Mouse (Mus musculus): Measurements from ENCODE around the gene Mas1. TPM values are rescaled to one million over a fixed set of nuclear protein-coding genes. Genes with fewer than 3 reads are reported as not detected.

Gene Mas1
- polyA plus RNA-seq, 1 experiment, result not detected

DNA sequence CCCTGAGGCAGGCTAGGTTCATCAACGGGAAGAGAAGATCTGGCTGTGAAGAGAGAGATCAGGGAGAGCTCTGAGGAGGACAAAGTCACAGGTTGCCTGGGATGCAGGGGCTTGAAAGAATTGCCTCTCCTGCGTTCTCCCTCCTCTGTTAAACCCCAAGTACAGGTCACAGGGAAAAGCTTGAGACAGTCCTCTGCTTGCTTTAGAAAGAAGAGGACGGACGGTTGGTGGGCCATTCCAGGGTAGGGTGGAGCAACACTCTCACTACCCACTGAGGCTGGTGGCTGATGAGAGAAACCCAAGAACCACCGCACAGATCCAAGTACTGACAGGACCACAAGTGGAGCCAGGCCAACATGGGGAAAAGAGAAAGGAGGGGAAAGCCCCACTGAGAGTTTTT lies 7.8 kb upstream of the Mas1 start, which contains the start of gene Mrgprh:
Mrgprh (plus strand) TSS at position 301 of the 400 bp plus-strand sequence.
- Histone ChIP-seq H3K36me3 (replicated peaks; ENCODE audit: low read length) (no peaks in the 10 kb centered on the region), H3K27me3 (replicated peaks) (peaks cover 10% of the 10 kb centered on the region), H3K9me3 (no peaks in the 10 kb centered on the region), H3K4me1 (peaks cover 88% of the 10 kb centered on the region), H3K4me3 (replicated peaks) (peak within 1 kb of the TSS; percentile 42)
- TF ChIP-seq FLI1 (IDR thresholded peaks at IDR 0.05; ENCODE audit: low read length) (no peak), GATA1 (IDR thresholded peaks at IDR 0.05; ENCODE audit: borderline replicate concordance, low read length) (no peak)

DNA sequence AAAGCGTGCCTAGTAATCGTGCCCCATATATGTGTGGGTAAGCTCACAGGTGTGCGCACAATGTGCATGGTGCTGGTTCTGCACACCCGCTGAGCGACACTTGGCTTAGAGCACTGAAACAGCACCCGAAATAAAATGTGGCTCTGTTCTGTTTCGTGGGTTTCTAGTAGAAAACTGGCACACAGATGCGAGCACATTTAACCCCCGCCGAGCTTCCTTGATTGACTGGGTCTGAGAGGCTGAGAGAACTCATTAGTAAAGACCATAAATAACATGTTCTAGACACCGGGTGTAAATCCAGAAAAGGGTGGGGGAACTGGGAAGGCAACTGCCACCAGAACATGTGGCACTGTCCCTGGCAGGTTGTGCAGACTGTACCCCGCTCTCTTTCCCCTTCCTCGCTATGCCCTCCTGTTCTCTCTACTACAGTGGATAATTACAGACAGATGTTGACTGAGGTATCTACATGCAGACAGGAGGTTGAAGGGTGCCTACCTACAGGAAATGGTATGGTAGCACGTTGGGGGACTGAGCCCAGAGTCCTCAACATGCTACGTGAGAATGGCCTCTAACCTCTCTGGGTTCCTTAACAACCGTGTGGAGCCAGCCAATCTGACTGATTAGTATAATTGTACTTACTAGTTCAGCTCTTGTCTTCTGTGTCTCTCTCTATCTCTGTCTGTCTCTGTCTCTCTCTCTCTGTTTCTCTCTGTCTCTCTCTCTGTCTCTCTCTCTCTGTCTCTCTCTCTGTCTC lies 4.5 kb upstream of the Mas1 start:
- peaks cover 85% of the 10 kb centered on the region for H3K4me1 ChIP-seq
- peaks cover 10% of the 10 kb centered on the region for H3K27me3 ChIP-seq (replicated peaks)
- TF ChIP-seq GATA1 (IDR thresholded peaks at IDR 0.05; ENCODE audit: borderline replicate concordance, low read length) (no peak), FLI1 (IDR thresholded peaks at IDR 0.05; ENCODE audit: low read length) (no peak)

DNA sequence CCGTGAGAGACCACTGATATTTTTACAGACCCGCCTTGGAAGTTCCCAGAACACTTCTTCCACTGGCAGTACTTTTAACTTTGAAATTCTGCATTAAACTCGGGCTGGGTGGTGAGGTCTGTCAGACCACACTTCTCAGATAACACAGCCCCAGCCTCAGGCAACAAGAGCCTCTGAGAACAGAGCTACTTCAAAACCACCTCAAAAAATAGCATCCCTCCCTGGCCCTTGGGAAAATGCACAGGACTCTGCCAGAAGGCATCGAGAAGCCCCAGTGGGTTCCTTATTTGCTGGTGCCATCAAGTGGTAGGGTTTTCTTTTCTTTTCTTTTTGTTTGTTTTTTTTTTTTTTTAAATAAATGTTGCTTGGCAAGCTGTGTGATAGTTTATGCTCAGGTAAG lies 697 bp upstream of the Mas1 start:
- Histone ChIP-seq H3K4me3 (replicated peaks) (peak overlapping the region; percentile 28), H3K27me3 (replicated peaks) (peaks cover 10% of the 10 kb centered on the region), H3K36me3 (replicated peaks; ENCODE audit: low read length) (no peaks in the 10 kb centered on the region), H3K9me3 (no peaks in the 10 kb centered on the region), H3K4me1 (peaks cover 64% of the 10 kb centered on the region)
- TF ChIP-seq GATA1 (IDR thresholded peaks at IDR 0.05; ENCODE audit: borderline replicate concordance, low read length) (no peak), FLI1 (IDR thresholded peaks at IDR 0.05; ENCODE audit: low read length) (no peak)

More for the DNA sequence above, 4.5 kb upstream of the Mas1 start:
- H3K9me3 ChIP-seq, result no peaks in the 10 kb centered on the region
- no peak overlapping the region for H3K4me3 ChIP-seq (replicated peaks)
- no peaks in the 10 kb centered on the region for H3K36me3 ChIP-seq (replicated peaks; ENCODE audit: low read length)

DNA sequence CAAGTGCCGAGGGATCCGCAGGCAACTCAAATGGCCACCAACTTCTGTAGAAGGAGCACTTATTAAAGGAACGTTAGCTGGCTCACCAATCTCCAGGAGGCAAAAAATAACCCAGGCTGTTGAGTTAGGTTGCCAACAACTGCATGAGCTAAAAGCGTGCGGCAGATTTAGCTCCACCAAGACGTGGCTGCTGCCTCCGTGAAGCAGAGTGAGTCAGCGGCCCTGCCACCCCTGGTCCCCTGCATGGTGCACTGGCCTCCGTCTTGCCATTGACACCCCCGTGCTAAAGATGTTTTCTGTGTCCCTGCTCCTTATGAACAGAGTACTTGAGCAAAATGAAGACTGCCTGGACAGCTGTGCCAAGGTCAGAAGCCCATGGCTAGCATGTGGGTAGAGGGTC lies 1.1 kb downstream of the Mas1 start:
- Histone ChIP-seq H3K4me3 (replicated peaks) (no peak overlapping the region), H3K27me3 (replicated peaks) (peaks cover 9% of the 10 kb centered on the region), H3K4me1 (peaks cover 55% of the 10 kb centered on the region), H3K36me3 (replicated peaks; ENCODE audit: low read length) (no peaks in the 10 kb centered on the region), H3K9me3 (no peaks in the 10 kb centered on the region)
- TF ChIP-seq FLI1 (IDR thresholded peaks at IDR 0.05; ENCODE audit: low read length) (no peak), GATA1 (IDR thresholded peaks at IDR 0.05; ENCODE audit: borderline replicate concordance, low read length) (no peak)

DNA sequence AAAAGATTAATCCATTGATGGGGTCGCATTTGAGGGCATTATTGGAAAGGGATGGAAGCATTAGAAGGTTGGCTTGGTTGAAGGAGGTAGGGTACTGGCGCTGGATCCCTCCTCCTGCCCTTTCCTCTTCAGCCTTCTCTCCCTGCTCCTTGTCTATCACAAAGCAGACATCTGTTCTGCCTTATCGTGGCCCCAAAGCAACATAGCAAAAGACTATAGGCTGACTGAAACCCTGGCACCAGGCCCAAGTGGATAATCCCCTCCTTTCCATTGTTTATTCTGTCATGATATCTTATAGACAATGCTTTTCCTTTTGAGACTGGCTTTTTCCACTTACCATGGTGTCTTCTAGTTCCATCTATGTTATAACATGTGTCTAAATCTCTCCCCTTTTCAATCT lies 2.5 kb downstream of the Mas1 start:
- Histone ChIP-seq H3K9me3 (no peaks in the 10 kb centered on the region), H3K4me1 (peaks cover 53% of the 10 kb centered on the region), H3K36me3 (replicated peaks; ENCODE audit: low read length) (no peaks in the 10 kb centered on the region), H3K27me3 (replicated peaks) (peaks cover 2% of the 10 kb centered on the region), H3K4me3 (replicated peaks) (no peak overlapping the region)
- TF ChIP-seq GATA1 (IDR thresholded peaks at IDR 0.05; ENCODE audit: borderline replicate concordance, low read length) (no peak), FLI1 (IDR thresholded peaks at IDR 0.05; ENCODE audit: low read length) (no peak)

DNA sequence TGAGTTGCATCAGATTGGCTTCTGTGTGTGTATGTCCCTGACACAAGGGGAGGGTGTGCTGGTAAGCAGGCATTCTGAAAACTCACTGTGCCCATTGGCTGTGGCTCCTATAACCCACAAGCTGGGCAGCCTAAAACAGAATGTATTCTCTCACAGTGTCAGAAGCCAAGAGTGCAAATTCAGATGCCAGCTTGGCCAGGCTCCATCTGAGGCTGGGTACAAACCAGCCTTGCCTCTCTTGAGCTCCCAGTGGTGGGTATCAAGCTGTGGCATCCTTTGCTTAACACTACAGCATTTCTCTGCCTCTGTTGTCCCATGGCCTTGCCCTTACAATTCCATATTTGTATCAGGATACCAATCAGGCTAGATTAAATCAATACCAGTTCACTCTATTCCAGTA lies 3.8 kb downstream of the Mas1 start:
- peaks cover 52% of the 10 kb centered on the region for H3K4me1 ChIP-seq
- no peaks in the 10 kb centered on the region for H3K36me3 ChIP-seq (replicated peaks; ENCODE audit: low read length)
- no peaks in the 10 kb centered on the region for H3K9me3 ChIP-seq
- TF ChIP-seq FLI1 (IDR thresholded peaks at IDR 0.05; ENCODE audit: low read length) (no peak), GATA1 (IDR thresholded peaks at IDR 0.05; ENCODE audit: borderline replicate concordance, low read length) (no peak)
- H3K4me3 ChIP-seq (replicated peaks), result no peak overlapping the region
- peaks cover 2% of the 10 kb centered on the region for H3K27me3 ChIP-seq (replicated peaks)

DNA sequence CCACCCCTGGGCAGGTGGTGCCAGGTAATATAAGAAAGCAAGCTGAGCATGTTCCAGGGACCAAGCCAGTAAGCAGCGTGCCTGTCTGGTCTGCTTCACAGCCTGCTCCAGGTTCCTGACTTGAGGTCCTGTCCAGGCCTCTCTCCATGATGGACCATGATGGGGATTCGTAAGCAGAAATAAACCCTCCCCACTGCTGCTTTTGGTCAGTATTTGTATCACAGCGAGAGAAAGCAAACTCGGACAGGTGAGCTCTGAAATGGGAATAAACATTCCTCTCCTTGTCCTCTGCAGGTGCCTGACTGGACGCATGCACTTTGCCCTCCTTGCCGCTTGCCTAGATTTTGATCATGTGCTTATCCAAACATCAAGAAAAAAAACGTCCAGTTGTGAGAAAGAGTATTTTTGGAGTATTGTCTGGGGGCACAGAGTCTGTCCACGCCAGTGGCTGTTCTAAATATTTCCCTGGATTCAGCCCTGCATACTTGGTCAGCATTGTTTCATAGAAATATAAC lies 8.9 kb downstream of the Mas1 start:
- peaks cover 2% of the 10 kb centered on the region for H3K27me3 ChIP-seq (replicated peaks)
- peaks cover 41% of the 10 kb centered on the region for H3K4me1 ChIP-seq
- H3K4me3 ChIP-seq (replicated peaks), result no peak overlapping the region
- H3K36me3 ChIP-seq (replicated peaks; ENCODE audit: low read length), result no peaks in the 10 kb centered on the region
- TF ChIP-seq FLI1 (IDR thresholded peaks at IDR 0.05; ENCODE audit: low read length), result no peak
- no peak for TF ChIP-seq GATA1 (IDR thresholded peaks at IDR 0.05; ENCODE audit: borderline replicate concordance, low read length)
- H3K9me3 ChIP-seq, result no peaks in the 10 kb centered on the region

DNA sequence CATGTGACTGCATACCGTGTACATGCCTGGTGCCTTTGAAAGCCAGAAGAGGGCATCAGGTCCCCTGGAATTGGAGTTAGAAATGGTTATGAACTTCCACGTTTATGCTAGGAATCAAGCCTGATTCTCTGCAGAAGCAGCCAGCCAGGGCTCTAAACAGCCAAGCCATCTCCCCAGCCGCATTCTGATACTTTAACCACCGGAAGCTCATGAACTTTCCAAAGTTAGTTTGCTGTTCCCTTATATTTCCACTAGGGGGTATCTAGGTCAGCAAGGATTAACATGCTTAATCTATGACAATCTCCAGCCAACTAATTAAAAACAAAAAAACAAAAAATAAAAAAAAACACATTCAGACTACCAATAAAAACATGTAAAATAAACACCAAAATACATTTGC lies 9.9 kb downstream of the Mas1 start:
- Histone ChIP-seq H3K4me1 (peaks cover 47% of the 10 kb centered on the region), H3K9me3 (peaks cover 4% of the 10 kb centered on the region; the same call in 1 of the 2 replicates), H3K4me3 (replicated peaks) (peak overlapping the region; percentile 1), H3K36me3 (replicated peaks; ENCODE audit: low read length) (no peaks in the 10 kb centered on the region), H3K27me3 (replicated peaks) (peaks cover 8% of the 10 kb centered on the region)
- TF ChIP-seq FLI1 (IDR thresholded peaks at IDR 0.05; ENCODE audit: low read length) (no peak), GATA1 (IDR thresholded peaks at IDR 0.05; ENCODE audit: borderline replicate concordance, low read length) (no peak)

DNA sequence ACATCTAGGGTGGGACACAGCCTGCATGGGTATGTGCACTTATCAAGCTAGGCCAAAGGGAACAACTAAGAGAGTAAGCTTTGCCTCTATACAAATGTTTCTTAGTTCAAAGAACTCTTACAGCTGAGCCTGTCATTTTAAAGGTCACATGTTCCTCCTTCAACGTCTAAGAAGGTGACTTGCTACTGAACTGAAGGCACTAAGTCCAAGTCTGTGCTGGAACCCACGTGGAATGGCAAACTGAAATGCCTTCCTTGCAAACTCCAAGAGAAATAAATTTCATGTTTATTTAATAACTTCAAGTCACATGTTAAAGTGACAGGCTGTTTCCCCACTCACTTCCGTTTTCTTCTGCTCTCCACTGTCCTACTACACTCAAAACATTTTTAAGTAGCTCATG lies 10.5 kb downstream of the Mas1 start:
- Histone ChIP-seq H3K4me1 (peaks cover 44% of the 10 kb centered on the region), H3K27me3 (replicated peaks) (peaks cover 11% of the 10 kb centered on the region), H3K9me3 (peaks cover 5% of the 10 kb centered on the region; the same call in 1 of the 2 replicates), H3K36me3 (replicated peaks; ENCODE audit: low read length) (no peaks in the 10 kb centered on the region), H3K4me3 (replicated peaks) (no peak overlapping the region)
- TF ChIP-seq FLI1 (IDR thresholded peaks at IDR 0.05; ENCODE audit: low read length), result no peak
- TF ChIP-seq GATA1 (IDR thresholded peaks at IDR 0.05; ENCODE audit: borderline replicate concordance, low read length), result no peak

DNA sequence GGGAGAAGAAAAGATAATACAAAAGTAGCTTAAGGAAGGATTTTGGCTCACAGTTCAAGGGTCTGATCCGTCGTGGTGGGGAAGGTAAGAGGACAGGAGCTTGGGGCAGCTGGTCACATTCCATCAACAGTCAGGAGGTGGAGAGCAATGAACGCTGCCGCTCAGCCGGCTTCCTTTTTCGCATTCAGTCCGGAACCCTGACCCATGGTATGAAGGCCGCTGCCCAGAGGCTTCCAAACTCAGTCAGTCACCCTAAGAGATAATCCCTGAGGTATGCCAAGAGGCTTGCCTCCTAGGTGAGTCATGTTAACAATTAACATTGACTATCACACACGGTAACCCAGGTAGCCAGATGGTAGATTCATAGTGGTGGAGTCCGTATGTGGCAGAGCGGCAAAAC lies 13.6 kb downstream of the Mas1 start:
- Histone ChIP-seq H3K4me1 (peaks cover 36% of the 10 kb centered on the region), H3K36me3 (replicated peaks; ENCODE audit: low read length) (no peaks in the 10 kb centered on the region), H3K4me3 (replicated peaks) (no peak overlapping the region), H3K27me3 (replicated peaks) (peaks cover 27% of the 10 kb centered on the region), H3K9me3 (peaks cover 5% of the 10 kb centered on the region; the same call in 1 of the 2 replicates)
- TF ChIP-seq FLI1 (IDR thresholded peaks at IDR 0.05; ENCODE audit: low read length) (no peak), GATA1 (IDR thresholded peaks at IDR 0.05; ENCODE audit: borderline replicate concordance, low read length) (no peak)

Measured in megakaryocyte, embryonic 14.5 days (primary cell).